Mouse (Mus musculus) forelimb bud, embryonic 11.5 days (tissue): ENCODE results near the gene Cdk15.

ENCODE experiments used
- DNase-seq: peaks from one replicate; pipeline ENCODE4 v3.0.0-alpha.2; 2012; ENCODE audit warnings: low read depth, low spot score

The Cdk15 gene

GRCm38 (mm10) chr1:59321880-59322836, 65.5 kb downstream of the Cdk15 start:
- peak; percentile 88 for DNase-seq

- no peak for DNase-seq
Observed at GRCm38 (mm10) chr1:59326854-59327395, 70.2 kb downstream of the Cdk15 start.

DNA sequence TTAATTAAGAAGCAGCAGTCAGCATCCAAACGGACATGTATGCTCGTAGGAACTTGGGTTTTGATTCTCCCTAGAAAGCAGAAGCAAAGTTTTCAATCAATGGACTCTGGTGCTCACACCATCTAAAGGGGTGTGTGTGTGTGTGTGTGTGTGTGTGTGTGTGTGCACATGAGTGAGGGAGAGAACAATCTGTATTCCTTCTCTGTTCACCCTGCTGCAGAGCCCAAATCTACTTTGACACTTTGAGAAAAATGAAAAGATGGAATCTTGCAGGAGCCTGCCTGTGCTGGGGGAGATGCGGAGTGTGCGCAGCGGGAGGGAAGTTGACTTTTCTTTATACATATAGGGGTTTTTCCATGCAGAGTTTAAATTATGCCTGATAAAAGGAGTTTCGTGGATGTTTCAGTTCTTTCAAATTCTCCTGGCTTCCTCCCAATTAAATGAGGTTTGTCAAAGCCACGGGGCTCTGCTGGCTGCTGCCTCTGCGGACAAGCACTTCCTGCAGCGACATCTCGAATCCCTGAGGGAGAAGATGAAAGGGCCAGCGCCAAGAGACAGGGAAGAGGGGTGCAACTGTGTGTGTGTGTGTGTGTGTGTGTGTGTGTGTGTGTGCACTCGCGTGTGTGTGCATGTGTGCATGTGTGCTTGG, 76.2 kb downstream of the Cdk15 start:
- no peak for DNase-seq

- no peak for DNase-seq
Observed at GRCm38 (mm10) chr1:59333386-59333759, 76.7 kb downstream of the Cdk15 start.

DNA sequence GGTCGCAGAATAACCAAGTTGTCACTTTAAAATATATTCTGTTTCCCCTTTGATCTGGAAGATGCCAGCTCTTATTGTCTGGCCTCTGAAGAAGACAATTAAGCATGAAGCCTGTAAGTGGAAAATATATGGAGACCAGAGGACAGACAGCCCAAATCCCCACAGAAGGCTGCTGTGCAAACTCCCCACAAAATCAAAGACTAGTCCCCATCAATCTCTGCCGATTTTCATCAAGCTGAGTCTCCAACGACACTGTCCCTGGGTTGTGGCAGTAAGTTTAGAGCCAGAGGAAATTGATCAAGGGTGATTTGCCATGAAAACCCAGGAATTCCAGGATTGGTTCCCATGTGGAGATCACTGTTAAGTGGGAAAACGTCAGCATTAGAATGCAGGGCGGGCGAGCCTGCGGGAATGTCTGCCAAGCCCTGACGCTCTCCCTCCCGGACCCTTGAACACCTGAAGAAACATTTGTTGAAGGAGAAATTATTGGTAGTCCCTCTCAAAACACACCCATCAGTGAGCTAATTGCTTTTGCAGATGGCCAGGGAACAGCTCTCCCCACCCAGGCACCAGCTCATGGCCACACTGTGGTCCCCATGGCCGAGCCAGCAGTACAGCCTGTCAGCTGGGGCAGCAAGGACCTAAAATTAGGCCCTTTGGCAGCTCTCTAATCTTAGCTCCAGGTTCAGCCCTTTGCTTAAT, 77.3 kb downstream of the Cdk15 start:
- DNase-seq = peak; percentile 59

GRCm38 (mm10) chr1:59334562-59334890, 77.8 kb downstream of the Cdk15 start:
- DNase-seq = no peak

DNA sequence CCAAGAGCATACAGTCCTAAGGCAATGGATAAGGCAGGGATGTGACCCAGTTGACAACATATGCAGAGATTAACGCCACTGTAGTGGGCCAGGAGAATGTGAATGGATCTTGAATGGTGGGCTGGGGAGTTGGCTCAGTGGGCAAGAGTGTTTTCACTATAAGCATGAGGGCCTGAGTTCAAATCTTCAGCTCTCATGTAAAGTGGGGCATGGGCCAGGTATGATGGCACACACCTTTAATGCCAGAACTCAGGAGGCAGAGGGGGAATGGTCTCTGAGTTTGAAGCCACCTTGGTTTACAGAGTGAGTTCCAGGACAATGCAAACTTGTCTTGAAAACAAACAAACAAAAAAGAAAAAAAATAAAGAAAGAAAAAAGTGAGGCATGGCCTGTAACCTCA, 79.5 kb downstream of the Cdk15 start:
- no peak for DNase-seq

GRCm38 (mm10) chr1:59340814-59341588, 84.3 kb downstream of the Cdk15 start:
- no peak for DNase-seq

DNA sequence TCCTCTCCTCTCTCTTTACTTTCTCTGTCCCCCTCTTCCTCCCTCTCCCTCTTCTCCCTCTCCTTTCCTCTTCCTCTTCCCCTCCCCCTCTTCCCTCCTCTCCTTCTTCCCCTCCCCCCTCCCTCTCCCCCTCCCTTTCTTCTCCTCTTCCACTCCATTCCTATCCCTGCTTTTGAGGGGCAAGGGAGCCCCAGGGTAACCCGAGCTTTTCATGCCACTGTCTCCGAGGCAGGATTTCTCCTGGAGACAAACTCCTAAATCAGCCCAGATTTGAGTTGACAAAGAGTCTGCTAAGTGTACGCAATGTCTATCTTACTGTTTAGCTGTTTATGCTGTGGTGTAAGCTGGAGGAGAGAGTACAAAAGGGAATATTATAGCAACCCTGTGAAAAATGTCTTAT, 85.0 kb downstream of the Cdk15 start:
- no peak for DNase-seq

- no peak for DNase-seq
Observed at GRCm38 (mm10) chr1:59342146-59342545, 85.4 kb downstream of the Cdk15 start.

DNA sequence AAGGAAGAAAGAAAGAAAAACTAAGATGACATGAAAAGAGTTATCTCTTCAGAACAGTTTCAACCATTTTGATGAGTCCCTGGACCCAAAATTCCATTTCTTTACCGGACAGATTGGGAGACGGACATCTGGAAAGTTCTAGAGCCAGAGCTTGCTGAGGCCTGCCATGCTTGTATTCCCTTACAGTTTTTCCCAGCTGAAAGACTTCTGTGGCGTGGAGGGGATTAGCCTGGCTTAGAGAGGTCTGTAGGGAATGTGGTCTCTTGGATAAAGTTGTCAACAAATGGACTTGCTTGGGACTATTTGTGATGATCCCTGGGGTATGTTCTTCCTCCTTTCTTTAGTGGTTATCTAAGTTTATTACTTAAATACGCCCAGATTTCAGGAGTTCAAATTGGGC, 96.0 kb downstream of the Cdk15 start:
- DNase-seq = no peak

- DNase-seq = no peak
Observed at GRCm38 (mm10) chr1:59355440-59355839, 98.7 kb downstream of the Cdk15 start.

DNA sequence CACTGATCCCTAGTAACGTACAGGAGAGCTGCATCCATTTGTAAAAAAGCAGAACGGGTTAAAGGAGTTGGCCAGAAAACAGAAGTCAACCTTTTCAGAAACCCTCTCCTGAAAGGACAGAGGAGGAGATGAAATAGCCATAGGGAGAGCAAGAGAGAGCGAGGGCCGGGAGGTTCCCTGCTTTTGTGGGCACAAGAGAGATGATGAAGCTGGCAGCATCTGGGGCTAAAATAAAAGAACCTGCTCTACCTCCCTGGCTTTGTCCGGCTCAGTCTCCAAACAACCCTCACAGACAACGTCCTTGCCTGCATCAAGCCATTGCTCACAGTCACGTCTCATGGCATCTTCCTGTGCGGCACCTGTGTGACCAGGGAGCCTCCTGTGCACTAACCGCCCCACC, 102.4 kb downstream of the Cdk15 start:
- no peak for DNase-seq

DNA sequence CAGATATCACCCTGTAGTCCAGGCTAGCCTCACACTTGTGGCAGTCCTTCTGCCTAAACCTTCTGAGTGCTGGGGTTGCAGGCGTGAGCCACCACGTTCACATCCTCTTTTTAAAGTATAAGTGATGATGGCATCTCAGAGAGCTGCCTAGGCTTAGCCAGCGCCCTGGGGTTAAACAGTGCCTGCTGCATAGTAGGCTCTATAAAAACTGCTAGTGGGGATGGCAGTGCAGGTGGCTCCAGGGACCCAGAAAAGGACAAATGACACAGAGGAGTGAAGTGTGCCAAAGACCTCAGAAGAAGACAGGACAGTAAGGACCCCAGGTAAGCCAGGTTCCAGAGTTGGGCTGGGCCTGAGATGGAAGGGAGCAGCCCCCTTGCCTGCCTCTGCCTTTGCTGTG, 104.1 kb downstream of the Cdk15 start:
- no peak for DNase-seq

DNA sequence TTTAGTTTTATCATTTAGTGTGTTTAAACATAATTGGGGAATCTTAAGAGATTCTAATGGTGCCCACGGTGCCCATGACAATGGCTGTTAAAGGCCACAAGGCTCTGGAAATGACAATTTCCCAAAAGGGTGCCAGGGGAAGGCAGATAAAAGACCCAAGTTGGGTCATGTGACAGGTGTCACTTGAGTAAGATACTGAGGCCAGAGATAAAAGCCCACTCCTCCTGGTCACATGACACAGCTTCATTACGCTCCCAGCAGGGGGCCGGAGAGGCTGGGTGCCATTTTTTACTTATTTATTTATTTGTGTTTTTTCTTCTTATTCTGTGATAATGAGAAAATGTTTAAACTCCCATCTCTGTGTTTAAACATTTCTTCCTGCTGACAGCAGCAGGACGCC, 104.8 kb downstream of the Cdk15 start:
- no peak for DNase-seq

DNA sequence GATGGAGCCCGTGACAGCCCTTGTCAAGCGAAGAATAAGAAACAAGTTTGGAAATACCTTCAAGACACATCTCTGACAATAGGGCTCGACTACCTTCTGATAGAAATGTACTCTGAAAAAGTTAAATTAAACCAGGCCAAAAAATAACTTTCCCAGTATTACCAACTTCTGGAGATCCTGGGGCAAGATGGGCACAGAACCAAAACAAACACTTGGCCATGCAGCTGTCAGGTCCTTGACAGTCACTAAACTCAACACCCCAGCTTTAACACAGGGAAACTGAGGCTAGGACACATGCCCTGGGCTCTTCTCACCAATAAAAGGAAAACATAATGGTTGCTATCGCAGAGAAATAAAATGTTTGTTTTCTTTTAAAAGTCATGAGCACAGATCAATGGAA, 105.3 kb downstream of the Cdk15 start:
- no peak for DNase-seq

DNA sequence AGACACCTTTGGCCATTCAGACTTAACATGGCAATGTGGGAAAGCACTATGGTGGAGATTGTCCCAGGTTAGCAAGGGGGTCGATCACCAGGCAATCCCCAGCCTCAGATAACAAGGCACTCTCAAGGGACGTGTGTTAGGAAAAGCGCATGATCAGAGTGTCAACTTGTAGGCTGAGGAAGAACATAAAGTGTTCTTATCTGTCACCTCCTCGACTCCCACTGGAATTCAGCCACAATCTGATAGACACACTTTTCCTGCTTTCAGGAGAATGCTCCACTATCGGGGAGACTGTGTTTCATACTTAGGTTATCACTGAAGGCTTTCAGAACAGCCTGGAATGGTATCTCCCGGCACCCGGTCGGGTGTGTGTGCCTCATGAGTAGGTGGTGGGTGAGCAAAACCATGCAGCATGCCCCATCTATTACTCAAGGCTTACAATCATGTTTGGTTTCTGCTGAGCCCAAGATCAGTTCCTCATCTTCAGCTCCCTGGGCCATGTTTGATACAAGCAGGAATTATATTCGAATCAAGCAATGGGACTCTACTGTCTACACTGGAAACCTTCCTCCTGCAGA, 107.8 kb downstream of the Cdk15 start:
- DNase-seq = no peak

DNA sequence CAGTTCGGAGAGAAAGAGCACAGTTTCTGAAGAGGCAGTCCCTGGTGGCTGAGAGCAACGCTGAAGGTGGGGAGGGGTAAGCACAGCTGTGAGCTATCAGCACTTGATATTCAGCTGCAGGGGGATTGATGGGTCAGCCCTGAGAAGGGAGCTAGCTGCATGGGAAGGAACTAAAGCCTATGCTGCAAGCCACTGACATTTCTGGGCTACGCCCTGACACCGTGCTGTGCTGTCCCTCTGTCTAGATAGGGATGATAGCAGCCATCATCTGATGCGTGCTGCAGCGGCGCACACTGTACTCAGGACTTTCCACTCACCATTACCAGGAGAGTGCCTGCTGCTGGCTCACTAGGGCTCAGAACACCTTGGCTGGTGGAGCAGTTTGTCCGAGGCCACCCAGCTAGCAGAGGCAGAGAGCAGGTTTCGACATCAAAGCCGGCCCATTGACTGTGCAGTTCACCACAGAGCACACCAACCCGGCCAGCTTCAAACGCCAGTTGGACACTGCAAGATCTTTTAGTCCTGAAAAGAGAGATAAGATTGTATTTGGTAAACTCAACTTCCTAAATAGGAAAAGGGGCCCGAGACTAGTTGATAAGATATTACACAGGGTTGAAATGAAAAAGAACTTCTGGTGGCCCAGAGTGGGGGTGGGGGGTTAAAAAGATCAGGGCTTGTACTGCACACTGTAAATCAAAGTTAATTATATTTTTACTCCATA, 111.4 kb downstream of the Cdk15 start:
- DNase-seq = peak; percentile 43

- peak; percentile 59 for DNase-seq
Observed at GRCm38 (mm10) chr1:59368649-59369319, 112.1 kb downstream of the Cdk15 start.

- no peak for DNase-seq
Observed at GRCm38 (mm10) chr1:59369320-59369685, 112.6 kb downstream of the Cdk15 start.
